Mouse (Mus musculus) embryonic fibroblast, embryonic 13.5 days (primary cell): ENCODE results near the gene Far1.

ENCODE experiments used
- CTCF ChIP-seq: IDR thresholded peaks from 2 replicates; pipeline ENCODE4 v1.5.1; 2011; ENCODE audit warnings: mild to moderate bottlenecking, control low read depth, low read length, moderate library complexity, borderline replicate concordance; ENCODE audit not compliant: insufficient read depth
- POLR2A ChIP-seq: IDR thresholded peaks from 2 replicates; pipeline ENCODE4 v1.6.1; 2011; ENCODE audit warnings: low read depth, mild to moderate bottlenecking, control low read depth, low read length, moderate library complexity

- TF ChIP-seq CTCF, result no peak
- no peak for TF ChIP-seq POLR2A
These were observed 45.3 kb upstream of the Far1 start for GRCm38 (mm10) chr7:113468345-113468744.
